Mouse (Mus musculus) MEL-GATA-1-ER (cell line): ENCODE results near the gene P2rx7.

Source experiments
- DNase-seq: peaks from one replicate; pipeline ENCODE4 v3.0.0-alpha.2; 2012; ENCODE audit warnings: low read depth; ENCODE audit errors: extremely low read depth

The P2rx7 gene

DNA sequence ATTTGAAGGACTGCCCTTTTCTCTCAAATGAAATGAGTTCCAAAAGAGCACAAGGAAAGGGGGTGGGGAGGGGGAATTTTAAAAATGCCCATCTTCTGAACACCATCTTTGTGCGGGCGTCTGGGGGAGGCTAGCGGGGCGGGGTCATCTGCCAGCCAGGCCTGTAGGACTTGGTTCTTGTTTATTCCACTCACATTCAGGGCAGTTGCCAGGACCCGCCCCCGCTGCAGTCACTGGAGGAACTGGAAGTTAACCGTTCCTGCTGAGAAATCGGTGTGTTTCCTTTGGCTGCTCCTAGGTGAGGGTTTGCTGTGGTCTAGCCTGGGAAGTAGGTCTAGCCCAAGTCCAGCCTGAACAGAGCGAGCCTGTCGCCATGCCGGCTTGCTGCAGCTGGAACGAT lies at the start of gene P2rx7:
TSS of gene P2rx7 (plus strand) at position 211 of the 400 bp plus-strand sequence.
- no peak for DNase-seq

DNA sequence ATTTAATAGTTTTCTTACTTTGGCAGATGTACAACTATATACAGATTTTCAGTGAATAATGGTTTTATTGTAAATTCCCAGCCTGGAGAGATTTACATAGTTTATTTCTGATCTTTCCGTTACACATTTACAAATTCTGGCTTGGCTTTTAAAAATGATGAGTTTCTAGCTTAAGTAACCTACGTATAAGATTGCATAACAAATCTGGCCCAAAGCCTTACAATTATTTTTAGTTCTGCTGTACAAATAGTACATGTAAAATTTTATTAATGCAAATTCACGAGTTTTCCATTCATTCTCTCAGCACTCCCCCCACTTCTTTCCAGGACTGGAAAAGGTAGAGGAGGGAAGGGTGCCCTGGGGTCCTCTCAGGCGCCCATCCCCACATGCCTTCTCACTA lies 48.2 kb upstream of the P2rx7 start:
- no peak for DNase-seq

DNA sequence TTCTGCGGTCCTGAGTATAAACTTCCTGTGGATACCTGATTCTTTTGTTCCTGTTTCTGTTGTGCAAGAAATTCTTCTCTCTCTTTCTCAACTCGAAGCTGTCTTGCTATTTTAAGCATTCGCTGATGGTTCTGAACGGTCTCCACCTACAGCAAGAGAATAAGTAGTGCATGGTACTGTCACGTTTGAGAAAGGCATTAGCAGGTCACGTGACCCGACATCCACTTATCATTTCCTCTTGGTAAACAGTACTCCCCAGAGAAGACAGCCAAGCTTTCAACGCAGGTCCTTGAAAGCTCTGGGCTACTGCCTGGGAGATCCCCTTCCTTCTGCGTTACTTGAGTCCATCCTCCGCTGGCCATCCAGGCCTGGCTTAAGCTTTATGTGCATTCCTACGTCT lies 41.5 kb upstream of the P2rx7 start:
- DNase-seq: no peak

DNA sequence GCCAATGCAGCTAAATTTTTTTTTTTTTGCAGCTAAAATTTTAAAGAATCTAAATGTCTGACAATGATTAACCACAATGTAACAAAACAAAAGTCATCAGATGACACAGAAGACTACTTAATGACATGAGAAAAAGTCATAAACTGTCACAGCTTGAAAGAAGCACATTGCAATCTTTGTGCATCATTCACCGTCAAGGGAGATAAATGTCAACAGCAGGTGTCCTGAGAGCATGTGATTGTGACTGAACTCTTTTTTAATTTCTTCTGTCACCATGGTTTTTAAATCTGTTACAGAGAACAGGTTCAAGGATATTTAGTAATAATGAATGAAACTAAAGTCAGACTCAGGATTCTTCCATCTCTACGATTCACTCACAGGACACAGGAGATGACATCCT lies 38.8 kb upstream of the P2rx7 start:
- DNase-seq: no peak

DNA sequence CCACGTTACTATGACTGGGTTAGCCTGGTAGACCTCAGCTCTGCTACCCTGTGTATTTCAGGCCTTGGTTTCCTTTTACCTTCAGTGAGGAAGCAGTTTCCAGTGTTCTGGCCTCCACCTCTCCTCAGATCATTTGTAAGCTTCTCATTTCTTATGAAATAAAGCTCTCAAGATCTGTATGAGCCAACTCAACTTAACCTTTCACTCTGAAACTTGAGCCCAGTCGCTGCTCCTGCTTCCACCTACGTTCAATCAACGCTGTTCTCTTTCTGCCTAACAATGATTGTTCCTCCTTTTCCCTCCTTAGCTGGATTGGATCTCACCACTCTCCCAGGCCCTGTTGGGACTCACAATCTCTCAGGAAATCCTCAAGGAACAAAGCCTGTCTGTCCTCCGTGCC lies 32.1 kb upstream of the P2rx7 start:
- no peak for DNase-seq

DNA sequence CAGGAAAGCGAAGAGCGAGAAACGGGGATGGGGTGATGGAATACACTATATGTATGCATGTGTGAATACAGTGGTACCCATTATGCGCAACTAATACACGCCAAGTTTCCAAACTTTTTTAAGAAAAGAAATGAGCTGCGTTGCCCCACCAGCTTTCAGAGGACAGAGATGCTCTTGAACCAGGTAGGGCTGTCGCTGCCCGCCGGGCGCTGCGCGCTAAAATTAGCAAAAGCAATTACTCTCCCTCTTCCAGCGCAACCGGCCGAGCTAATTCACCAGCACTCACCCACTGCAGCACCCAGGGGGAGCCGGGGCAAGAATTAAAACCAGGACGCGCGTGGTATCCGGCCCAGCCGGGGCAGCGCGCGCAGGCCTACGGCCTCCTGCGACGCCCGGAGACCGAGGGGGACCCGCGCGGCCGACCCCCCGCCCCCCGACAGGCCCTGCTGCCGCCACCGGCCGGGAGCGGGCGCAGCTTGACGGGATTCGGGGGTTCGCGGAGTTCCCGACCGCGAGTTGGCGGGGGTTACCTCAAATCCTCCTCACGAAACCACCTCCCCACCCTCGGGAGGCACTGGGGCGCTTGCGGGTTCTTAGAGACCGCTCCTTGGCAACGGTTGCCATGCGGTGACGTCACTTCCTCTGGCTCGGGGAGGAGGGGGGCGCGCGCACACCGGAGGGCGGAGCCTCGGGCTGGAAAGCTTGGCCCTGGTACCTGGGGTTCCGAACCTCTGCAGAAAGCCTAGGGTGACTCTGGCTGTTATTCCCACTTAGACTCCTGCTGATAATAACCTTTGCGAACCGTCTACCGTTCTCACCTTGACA lies 29.6 kb upstream of the P2rx7 start, which contains the start of gene Ift81:
TSS of gene Ift81 (minus strand) at position 611 of the 825 bp plus-strand sequence.
- peak; percentile 75 for DNase-seq

DNA sequence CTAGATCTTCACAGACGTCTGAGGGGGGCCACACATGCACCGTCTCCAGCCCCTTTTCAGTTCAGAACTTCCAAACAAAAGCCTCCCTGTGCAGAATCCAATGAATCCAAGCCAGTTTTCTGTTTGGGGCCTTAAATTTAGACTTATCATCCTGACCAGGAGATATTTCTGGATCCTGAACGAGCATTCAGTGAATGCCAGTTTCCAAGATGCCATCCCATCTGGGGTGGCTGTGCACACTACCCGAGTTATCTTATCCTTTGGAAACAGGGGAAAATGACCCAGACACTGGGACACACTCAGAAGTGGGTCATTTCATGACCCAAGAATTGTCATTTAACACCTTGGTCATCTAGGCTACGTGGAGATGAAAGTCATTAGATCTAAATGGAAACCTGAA lies 26.0 kb upstream of the P2rx7 start:
- DNase-seq: no peak

DNA sequence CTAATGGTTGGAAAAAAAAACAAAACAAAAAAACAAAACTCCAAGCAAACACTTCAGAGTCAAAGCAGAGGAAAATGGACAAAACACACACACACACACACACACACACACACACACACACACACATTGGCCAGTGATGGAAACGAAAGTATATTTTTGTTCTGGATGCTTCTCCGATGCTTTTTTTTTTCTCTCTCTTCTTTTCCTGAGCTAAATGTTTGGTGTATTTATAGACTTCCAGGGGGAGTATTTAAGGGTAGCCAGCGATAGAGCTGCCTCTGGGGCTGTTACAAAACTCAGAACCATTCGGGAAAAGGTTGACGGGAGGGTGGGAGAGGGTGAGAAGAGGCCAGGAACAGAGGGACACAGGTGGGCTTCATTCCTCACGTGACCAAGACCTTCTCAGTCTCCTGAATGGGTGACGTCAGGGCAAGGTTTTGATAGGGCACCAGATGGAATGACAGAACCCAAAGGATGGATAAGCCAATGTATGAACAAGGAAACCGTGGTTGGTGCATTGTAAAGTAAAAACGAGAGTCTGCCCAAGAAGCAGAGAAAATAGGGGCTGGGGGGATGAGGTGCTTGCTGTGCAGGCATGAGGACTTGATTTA lies 23.9 kb upstream of the P2rx7 start:
- no peak for DNase-seq

DNA sequence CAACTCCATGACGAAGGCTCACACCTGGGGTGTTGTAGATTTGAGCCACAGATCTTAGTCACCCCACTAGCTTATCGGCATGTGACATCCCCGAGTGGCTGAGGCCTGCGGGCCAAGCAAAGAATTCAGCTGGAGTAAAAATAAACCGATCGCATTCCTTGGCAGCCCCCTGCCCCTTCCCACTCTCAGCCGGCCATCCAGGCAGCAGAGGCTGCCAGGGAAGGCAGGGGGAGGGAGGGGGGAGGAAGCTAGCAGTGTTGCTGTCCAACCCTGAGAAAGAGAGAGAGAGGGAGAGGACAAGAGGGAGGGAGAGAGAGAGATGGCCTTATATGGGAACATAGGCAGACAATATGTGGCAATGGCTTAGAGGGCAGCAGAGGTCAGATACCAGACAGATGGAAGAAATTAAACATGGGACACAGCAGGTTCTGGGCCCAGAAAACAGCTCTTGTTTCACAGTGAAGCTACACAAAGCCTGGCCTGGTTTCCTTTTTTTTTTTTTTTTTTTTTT lies 22.3 kb upstream of the P2rx7 start:
- no peak for DNase-seq

DNA sequence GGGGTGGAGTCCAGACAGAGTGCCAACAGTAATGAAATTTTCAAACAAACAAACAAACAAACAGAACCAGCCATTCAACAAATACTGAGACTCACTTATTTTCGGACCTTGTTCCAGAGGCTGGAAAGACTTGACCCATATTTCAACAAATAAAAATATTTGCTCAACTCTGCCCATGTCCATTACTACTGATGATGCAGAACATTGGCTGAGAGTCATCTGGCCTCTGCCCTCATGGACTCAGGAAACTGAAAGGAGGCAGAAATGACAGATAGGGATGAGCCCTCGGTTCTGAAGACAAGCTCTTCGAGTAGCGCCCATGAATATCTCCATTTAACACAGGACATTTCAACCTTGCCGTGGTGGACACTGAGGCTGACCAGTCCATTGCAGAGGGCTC lies 21.2 kb upstream of the P2rx7 start:
- DNase-seq: no peak

DNA sequence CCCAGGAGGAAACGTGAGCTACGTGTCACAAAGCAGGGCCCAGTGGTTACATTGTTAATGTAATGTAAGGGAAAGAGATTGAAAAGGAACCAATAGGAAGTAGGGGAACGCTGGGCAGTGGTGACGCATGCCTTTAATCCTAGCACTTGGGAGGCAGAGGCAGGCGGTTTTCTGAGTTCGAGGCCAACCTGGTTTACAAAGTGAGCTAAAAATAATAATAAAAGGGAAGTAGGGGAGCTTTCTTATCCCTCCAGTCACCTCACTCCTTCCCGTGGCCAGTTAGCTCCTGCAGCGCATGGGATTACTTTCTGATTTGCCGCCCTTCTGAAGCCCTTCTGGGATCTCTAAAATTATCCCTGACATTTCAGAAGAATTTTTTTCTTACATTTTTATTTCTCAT lies 19.9 kb upstream of the P2rx7 start:
- DNase-seq: peak; percentile 54

DNA sequence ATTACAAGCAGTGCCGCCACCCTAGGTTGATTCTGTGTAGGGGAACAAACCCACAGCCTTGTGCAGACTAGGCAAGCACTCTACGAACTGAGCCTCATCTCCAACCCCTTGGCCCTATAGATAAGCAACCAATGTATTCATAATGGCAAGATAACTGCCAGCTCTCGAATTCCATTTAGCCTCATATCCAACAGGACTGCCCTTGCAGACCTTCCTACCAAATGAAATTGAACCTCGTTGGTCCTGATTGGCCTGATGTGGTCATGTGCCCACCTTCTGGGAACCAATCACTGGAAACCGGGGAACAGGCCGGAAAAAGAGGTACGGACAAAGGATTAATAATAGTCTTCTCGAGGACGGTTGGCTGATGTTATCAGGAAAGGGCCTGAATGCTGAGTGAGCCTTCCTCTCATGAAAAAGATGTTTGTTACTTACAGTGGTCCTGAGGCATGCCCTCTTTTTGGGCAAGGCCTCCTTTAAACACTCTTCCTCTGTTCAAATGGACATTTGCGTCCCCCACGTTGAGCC lies 18.7 kb upstream of the P2rx7 start:
- DNase-seq: peak; percentile 99

DNA sequence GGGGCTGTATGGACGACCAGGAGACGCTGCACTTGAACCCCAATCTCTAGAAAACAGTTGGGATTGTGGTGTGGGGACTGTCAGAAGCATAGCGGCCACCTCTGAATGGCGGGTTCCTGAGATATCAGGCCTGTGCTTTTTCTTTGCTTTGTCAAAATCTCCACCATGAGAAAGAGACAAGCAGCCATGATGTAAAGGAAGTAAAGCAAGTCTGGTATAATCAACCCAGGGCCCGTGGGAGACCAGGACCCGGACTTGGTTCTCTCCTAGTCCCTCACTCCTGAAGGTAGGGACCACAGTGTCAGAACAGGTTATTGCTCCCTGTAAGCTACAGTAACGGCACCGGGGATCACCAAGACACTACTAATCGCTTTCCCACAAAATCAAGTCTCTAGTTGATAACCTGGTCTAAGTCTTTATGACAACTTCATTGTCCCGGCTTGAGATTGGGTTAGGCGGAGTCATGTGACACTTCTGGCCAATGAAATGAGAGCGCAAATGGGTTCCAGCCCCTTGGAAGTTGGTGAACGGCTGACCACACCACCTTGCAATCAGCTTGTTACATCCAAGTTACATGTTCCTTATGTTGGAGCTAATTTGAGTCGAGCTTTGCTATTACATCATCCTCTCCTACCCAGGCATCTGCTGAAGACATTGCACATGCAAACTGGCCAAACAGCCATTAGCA lies 18.0 kb upstream of the P2rx7 start:
- DNase-seq: peak; percentile 91

DNA sequence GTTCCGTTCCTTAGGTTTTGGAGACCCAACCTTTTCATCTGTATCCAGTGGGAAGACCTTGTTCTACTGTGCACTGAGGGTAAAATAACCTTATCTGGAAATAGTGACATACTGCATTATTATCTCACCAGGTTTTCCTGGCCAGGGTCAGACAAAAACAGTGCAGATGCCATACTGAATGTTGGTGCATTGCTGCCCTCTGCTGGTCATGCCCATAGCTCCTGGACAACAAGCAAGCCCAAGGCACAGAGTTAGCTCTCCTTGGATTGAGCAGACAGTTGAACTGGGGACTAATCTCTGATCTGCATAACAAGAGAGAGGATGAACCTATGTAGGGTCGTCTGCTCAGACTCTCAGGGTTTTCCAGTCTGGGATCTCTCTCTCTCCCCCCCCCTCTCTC lies 16.5 kb upstream of the P2rx7 start:
- peak; percentile 76 for DNase-seq

DNA sequence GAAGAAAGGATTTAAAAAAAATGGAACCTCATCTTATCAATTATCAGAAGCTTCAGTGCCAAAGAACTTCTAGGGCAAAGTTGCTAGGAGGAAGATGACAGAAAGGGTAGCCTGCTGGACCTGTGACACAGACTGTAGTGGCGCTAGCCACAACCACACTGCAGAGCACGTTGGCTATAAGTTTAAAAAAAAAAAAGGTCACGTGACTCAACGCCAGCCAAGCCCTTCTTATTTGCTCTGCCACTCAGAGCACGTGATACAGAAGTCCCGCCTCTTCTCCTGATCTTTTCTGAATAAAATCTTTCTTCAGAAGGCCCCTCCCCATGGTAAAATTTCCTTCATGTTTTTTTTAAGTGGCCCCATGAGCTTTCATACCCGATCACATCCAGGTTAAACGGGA lies 8.5 kb upstream of the P2rx7 start:
- no peak for DNase-seq

DNA sequence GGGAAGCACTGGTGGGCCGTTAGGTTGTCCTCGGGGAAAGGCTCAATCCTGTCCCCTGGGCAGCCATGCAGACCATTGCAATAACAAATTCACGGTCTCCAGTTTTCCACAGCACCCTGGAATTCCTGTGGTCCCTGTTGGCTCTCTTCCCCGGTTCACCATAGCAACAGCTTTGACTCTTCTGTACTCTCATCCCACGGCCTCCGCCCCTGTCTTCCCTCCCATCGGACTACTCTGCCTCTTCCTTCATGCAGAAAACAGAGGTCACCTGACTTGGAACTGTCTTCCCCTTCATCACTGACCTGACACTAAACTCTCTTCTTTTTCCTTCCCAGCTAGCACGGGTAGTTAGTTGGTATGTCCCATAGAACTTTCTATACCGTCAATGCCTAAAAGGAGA lies 7.4 kb upstream of the P2rx7 start:
- no peak for DNase-seq

DNA sequence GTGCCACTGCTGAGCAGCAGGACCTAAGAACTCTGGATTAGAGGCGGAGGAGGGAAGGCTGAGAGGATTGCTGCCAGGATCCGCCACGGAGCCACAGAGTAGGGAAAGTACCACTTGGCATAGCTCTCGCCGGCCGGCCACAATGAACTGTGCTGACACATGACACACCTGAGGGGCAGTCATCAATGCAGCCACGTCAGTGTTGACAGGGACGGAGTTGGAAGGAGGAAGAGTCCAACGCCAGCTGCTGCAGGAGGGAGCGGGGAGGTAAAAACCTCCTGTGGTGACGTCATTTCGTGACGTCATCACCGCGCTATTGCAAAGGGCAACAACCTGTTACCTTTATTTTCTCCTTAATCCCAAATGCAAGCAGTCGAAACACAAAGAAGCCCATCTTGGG lies 6.8 kb upstream of the P2rx7 start:
- no peak for DNase-seq

DNA sequence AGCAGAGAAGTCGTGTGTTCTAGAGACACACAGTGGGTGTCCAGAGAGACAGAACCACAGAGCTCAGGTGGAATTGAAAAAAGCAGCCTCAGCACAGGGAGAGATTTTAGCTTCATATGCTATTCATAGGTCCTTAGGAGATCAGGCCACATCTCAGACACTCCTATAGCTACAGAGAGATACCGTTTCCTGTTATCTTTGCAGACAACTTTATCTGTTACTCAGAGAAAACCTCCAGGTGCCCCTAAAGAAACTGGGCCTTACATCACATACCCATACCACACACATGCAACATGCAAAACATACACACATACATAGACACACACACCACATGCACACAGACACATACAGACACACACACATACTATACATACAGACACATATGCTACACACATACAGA lies 5.4 kb upstream of the P2rx7 start:
- no peak for DNase-seq

DNA sequence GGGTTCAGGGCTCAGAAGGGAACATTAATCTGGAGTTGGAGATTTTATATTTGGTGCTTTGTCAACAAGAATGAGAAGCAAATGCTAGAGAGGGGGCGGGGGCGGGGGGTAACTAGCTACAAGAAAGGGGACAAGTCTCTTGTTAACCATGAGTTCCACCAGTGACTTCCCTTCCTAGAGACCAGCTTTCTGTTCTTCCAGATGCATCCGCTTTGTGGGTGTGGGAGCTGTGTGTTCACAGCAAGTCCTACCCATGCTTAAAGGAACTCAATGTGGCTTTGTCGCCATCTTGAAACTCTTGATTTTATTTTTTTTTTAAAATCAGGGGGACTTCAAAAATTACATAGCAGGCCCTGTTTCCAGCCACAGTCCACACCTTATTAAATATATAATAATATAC lies 4.2 kb upstream of the P2rx7 start:
- no peak for DNase-seq

DNA sequence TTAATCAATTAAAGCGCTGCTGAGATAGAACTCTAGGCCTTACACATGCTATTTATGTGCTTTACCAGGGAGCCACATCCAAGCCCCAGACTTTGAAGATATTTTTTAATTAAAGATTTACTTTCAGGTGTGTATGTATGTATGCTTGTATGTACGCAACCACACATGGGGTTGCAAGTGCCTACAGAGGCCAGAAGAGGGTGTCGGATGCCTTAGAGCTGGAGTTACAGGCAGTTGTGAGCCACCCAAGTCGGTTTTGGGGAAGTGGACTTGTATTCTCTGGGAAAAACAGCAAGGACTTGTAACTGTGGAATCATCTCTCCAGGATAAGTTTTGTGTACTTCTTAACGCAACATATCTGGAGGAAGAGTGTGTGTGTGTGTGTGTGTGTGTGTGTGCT lies 3.7 kb upstream of the P2rx7 start:
- DNase-seq: no peak

DNA sequence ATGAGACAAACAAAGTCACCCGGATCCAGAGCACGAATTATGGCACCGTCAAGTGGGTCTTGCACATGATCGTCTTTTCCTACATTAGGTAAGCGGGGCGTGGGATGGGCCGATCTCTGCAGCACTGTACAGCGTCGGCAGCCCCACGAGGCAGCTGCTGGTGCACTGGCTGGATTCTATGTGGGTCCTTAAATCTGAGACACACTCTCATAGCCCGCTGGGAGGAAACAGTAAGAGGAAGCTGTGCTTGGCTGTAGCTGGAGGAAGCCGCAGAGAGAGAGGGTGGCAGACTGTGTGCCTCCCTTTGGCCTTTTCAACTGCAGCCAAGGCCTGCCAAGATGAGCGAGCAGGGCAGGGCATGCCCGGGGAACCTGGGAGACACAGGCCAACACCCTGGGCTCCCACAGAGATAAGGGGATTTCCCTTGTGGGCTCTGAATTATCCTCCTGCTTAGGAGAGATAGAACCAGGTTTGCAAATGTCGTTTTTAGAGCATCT lies 448 bp downstream of the P2rx7 start:
- peak; percentile 61 for DNase-seq

DNA sequence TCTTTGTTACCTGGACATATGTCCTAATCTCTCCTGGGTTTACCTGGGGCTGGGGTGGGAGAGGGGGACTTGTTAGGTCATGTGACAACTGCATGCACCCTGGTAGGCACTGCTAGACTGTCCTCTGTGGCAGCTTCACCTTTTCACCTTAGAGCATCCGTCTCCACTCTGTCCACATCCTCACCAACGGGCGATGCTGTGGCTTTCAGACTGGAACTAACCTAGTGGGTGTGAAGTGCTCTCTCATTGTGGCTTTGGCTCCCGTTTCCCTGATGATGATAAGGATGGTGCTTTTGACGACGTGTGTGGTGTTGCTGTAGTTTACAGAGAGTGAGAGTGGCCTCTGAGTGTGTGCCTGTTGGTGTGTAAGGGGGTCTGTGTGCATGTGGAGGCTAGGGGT lies 1.6 kb downstream of the P2rx7 start:
- DNase-seq: no peak
